Mouse (Mus musculus) 3T3-L1 (cell line): ENCODE data around the gene Comt.

ENCODE experiments used
- DNase-seq: peaks from one replicate; pipeline ENCODE4 v3.0.0-alpha.2; 2015; ENCODE audit warnings: low read depth, low spot score

The Comt gene

DNA sequence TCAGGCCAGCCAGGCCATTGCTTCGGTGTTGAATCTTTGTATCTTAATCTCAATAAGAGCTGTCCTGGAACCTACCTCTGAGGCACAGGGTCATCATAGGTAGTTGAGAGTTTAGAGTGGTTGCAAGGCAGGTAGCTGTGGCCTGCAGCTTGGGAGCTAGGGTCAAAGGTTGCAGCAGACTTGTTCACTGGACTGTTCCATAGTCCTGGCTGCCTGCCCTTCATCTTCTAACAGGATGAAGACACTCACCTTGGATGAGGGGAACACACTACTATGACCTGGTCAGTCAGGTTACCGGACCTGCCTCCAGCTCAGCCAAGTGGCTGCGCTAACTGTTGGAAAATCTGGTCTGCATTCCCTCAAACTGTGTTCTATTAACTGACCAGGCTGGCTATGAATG, 35.5 kb downstream of the Comt start:
- DNase-seq, result no peak

DNA sequence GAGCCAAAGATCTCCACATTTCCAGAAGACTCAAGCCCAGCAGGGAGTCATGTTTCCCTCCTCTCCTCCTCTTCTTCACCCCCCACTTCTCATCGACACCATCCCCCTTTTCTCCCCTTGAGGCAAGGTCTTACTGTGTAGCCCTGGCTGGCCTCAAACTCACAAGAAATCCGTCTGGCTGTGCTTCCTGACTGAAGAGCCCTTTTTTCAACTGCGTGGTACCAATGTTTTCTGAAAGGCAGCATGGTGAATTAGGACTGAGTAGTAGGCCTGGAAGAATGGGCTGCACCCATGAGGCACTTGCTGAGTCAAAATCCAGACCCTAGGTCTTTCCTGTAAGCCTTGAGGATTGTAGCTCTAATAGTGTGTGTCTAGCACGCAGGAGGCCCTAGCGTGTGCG, 36.3 kb downstream of the Comt start:
- DNase-seq, result no peak

DNA sequence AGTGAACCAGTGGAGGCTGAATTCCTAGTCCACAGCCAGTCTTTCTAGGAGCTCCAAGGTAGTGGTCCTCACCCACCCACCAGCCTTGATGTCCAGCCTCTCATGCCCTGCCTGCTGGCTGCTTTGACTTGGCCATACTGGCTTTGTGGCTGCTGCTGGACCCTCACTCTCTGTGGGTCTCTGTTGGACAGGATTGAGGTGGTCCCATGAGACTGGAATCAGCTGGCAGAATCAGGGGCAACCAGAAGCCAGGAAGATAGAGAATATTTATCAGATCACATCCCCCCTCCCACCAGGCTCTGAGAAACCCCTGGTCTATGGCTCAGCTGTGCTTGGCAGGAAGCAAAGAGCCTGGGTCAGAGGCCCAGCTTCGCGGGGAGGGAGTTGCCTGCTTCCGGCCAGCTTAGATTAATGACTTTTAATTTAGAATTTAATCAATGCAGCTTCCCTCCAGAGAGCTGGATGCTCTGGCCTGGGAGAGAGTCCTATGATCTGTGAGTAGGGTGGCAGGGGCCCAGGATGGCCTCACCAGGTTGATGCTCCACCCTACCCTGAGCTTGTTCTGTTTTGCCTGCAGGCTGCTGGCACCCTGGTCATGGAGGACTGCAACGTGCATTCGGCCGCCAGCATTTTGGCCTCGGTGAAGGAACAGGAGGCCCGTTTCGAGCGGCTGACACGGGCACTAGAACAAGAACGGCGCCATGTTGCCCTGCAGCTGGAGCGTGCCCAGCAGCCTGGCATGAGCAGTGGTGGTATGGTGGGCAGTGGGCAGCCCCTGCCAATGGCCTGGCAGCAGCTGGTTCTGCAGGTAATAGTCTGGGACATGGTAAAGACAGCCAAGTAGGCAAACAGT, 37.8 kb downstream of the Comt start:
- DNase-seq, result no peak

- DNase-seq, result no peak
Observed at GRCm38 (mm10) chr16:18387704-18388582, 38.7 kb downstream of the Comt start.

DNA sequence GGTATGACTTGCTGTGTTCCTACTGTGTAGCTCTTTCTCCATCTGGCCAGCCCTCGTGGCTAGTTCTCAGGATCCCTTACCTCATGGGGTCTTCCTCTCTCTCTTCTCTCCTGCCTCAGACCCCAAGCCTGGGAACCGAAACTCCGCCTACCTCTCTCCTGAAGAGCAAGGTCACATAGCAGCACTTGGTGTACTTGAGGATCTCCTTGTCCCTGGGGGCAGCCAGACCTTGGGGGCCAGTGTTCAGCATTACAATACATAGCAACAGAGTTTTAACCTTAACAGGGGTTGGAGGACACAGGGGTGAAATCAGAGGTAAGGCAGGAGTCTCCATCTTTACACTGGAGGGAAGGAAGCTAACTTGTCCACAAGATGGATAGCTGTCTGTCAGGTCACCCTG, 39.7 kb downstream of the Comt start:
- no peak for DNase-seq

DNA sequence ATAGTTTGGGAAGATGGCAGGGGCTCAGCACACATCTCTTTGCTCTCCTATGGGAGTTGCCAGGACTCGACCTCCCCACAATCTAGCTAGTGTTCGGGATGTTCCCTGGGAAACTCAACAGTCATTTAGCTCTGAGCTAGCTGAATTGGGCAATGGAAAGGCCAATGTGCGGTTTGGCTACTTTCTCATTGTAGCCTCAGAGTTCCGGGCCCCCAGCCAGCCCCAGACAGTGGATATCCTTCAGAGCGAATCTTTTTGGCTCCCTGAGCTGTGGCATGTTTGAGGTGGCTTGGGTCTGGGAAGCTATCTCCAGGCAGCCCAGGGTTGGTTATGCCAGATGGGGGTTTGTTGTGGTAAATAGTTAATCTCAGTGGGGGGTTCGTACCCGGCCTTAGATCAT, 40.2 kb downstream of the Comt start:
- DNase-seq, result peak; percentile 97

DNA sequence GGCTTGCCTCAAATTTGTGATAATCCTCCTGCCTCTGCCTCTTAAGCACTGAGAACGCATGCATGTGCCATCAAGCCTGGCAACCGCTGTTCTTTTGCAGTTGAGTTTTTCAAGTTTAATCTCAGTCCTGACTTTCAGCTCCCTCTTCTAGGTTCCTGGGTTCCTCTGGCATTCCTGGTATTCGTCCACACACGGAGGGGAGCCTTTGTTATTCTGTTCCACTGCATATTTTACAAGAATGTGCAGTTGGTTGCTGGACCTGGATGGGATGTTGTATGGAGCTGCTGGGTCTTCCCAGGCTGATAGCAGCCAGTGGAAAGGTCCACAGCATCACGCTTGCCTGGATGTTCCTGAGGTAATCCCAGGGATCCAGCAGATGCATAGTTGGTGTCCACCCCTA, 41.2 kb downstream of the Comt start:
- no peak for DNase-seq

DNA sequence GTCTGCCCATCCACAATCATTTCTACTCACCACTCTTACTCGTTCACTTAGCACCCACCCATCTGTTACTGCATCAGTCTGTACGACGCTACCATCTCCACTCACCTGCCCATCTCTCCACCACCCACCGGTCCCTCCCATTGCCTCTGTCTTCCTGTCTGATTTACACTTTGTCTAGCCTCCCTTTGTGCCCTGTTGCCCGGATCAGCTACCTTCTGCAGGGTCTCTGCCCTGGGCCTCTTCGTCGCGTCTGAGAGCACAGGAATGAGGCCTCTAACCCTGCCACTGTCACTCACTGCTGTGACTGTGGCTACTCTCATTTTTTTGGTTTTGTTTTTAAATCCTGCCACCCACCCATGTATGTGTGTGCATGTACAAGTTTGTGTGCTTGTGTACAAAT, 42.0 kb downstream of the Comt start:
- DNase-seq, result no peak

DNA sequence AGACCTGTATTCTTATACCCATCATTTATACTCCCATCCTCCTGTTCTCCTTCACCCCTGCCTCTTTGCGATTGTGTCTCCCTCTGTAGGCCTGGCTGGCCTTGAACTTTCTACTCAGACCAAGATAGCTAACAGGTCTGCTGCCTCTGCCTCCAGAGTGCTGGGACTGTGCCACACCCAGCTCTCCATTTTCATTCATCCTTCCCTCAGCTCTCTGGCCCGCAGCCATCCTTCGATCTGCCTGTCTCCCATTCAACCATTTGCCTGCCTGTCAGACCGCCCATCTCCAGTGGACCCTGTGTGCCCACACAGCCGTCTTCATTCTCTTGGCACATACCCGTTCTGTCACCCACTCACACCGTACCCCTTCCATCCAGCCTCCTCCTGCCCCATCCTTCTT, 42.4 kb downstream of the Comt start:
- no peak for DNase-seq

DNA sequence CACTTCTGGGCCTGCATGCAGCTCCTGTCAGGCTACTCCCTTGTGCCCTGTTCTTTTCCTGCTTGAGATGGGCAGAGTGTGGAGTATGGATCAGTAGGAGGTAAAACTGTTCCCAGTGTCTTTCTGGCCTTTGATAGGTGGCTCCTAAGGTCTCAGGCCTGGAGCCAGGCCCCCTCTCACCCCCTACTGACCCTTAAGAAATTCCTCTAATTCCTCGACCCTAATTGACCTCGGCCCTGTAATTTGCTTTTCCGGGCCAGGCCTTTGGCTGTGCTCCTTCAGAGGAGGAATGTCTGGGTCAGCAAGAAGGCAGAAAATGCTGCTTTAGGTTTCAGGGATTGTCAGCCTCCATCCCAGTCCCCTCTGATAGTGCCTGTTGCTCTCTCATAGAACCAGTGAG, 42.9 kb downstream of the Comt start:
- no peak for DNase-seq

DNA sequence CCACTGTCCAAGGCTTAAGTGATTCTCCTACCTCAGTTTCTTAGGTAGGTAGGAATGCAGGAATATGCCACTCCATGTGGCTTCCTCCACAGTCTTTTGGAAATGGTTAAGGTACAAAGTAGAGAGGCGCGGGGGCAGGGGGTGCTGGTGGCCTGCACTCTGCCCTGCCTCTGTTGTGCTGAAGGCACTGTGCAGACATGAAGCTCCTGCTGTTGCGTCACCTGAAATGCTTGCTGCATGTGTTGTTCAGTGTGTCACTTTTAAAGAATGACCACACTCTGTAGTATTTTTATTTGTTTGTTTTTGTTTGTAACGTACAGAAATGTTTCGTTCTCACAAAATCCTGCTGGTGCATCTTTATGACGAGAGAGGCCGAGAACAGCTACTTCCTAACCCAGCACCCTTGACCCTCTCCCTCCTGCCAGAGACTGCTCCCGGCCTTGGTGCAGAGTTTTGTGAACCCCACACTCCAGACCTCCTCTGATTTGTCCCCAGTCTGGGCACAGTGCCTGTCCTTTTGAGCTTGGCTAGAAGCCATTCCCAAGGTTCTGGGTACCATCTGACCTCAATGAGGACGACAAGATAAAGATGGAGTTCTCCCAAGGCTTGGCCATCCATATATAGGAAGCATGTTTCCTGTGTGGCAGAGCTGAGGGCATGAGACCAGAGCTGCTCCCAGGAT, 43.5 kb downstream of the Comt start:
- DNase-seq, result peak; percentile 69

DNA sequence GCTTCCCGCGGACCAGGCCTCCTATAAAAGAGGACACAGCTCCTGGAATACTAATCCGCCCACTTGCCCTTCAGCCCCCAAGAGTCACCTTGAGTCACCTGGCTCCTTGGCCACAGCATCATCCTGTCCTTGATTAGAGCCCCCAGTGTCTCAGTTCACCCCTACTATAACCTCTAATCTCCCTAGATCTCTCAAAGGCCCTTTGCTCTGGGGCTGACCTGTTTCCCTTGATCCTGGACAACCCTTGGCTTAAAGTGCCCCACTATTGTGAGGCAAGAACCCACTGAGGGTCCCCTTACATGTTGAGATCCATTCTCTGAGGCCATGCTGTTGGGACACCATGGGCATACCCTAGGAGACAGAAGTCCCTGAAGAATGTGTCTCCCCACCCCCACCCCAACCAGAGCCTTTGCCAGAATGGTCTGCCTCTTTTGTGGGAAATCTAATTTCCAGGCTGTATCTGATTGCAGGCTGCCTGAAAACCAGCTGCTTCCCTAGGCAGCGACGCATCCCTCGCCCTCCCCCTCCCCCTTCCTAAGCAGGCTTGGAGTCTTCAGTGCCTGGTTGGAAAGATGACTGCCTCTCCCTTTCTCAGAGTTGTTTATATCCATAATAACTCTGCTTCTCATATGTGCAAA, 44.9 kb downstream of the Comt start:
- DNase-seq, result no peak

DNA sequence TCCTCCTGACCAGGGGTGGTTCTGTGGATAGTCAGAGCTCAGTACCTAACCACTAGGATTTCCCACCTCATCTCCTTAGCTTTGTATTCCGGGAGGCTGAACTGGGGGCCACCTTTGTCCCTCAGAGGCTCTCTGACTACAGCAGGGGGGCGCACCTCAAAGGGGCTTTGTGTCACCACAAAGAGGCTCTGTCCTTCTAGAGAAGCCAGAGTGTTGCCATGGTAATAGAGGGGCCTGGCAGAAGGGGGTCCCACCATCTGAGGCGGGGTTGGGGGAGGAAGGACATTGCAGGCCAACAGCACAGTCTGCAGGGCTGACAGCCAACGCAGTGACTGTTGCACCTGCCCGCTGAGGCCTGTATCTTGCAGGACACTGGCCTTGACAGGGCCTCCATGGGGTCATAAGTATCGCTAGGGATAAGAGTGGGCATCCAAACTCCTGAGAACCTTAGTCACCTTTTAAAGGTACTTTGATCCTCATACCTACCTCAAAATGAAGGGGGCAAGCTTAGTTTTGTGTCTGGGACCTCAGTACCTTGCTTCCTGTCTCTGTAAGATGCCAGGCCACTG, 46.1 kb downstream of the Comt start:
- DNase-seq, result no peak

DNA sequence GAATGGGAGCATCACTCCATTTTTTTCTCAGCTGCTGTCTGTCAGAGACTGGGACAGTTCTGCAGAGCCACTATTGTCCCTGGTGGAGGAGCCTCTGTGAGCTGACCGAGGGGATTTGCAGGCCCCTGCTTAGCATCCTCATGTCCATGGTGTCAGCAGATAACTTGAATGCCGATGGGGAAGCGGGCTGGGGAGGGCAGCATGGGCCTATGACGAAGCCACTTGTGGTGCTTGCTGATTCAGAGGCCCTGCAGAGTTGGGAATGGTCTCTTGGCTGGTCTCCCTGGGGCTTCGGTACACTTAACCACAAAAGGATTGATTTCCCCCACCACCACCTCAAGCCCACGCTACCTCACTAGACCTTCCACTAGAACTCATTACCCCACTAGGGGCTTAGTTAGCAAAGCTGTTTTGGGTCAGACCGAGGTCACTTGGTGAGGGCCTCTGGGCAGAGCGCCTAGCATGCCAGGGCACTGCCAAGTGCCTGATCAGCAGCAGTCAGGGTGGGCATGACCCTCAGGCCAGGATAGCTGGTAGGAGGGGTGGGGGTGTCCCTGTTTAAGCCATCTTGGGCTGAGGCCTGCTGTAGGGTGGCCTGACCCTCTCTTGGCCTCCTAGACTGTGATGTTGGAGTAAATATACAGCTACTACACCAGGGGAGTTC, 47.2 kb downstream of the Comt start:
- DNase-seq, result no peak

GRCm38 (mm10) chr16:18378489-18378888, 48.2 kb downstream of the Comt start:
- DNase-seq, result no peak

DNA sequence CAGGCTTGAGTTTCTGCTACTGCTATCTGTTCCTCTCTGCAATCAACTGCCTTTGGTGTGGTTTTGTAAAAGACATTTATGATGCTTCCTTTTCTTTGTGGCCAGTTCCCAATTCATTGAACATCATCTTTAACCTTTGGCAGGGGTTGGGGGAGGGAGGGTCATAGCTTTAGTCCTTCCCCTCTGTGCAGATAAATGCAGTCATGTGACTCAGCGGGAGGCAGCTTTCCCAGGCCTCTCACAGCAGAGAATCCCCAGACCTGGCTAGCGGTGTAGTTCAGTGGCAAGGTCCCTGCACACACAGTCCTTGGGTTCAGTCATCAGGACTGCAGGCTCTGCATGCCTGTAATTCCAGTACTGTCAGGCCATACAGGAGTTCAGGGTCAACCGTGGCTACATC, 49.4 kb downstream of the Comt start:
- peak; percentile 34 for DNase-seq

DNA sequence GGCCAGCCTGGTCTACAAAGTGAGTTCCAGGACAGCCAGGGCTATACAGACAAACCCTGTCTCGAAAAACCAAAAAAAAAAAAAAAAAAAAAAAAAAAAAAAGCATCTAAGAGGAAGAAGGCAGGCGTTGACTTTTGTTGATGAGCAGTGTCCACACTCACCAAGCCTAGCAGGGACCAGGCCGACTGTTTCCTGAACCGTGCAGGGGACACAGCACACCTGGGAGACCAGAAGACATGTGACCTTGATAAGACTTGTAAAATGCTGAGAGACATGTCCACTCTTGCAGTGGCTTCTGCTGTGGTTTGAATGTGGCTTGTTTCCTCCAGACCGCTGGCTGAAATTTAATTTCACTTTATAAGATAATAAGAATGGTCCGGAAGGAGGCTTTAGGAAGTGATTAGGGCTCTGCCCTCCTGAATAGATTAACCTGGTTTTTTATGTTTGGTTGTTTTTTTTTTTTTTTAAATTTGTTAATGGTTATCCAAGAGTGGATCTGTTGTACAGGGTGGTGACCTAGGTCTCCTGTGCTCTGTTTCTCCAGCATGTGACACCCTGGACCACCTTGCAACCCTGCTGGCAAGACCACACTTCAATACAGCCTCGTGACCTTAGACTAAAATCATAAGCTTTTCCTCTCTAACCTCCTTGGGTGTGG, 50.2 kb downstream of the Comt start:
- no peak for DNase-seq

DNA sequence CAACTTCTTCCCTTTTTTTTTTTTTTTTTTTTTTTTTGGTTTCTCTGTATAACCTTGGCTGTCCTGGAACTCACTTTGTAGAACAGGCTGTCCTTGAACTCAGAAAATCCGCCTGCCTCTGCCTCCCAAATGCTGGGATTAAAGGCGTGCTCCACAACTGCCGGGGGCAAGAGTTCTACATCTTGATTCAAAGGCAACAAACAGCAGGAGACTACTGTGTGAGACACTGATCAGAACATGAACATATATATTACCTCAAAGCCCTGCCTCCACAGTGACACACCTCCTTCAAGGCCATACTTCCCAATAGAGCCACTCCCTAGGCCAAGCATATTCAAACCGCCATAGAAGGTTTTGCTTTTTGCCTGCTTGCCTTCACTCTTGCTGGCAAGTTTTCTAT, 53.0 kb downstream of the Comt start:
- no peak for DNase-seq

GRCm38 (mm10) chr16:18370197-18370596, 56.5 kb downstream of the Comt start:
- DNase-seq, result no peak

DNA sequence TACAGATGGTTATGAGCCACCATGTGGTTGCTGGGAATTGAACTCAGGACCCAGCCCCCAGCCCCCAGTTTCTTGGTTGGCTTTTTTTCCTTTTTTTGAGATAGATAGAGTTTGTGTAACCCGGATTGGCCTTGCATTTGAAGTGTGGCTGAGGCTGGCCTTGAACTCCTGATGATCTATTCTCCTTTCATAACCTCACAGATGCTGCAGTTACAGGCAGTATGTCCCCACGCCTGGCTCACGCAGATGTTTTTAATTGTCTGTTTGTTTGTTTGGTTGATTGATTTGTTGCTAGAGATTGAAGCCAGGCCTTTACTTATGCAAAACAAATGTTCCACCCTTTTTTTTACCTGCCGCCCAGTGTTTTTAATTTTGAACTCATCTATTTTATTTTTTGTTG, 59.8 kb downstream of the Comt start:
- DNase-seq, result no peak
